Mouse (Mus musculus): ENCODE data around the gene Thg1l. TPM values are rescaled to one million over a fixed set of nuclear protein-coding genes. Genes with fewer than 3 reads are reported as not detected.

The Thg1l gene
- total RNA-seq, 1 experiment = 25.7 TPM

GRCm38 (mm10) chr11:45918836-45919235 is 36.5 kb downstream of the Thg1l start:
- H3K27ac ChIP-seq (ENCODE audit: insufficient read depth, low read depth, low read length, poor library complexity, severe bottlenecking) = no peak overlapping the region
- no peak overlapping the region for H3K4me3 ChIP-seq (ENCODE audit: insufficient read depth in 1 of 2, low read depth in 1 of 2, low read length in 2 of 2, poor library complexity in 1 of 2, severe bottlenecking in 1 of 2)
- TF ChIP-seq HCFC1 (IDR thresholded peaks at IDR 0.05; ENCODE audit: borderline replicate concordance, insufficient read depth, low read length) = no peak
- TF ChIP-seq CHD2 (IDR thresholded peaks at IDR 0.05; ENCODE audit: low read depth, low read length) = no peak
- no peak for TF ChIP-seq MAFK (IDR thresholded peaks at IDR 0.05; ENCODE audit: insufficient read depth, low read depth, low read length)
- TF ChIP-seq ZNF384 (IDR thresholded peaks at IDR 0.05; ENCODE audit: low read depth, low read length) = no peak
- no peak for TF ChIP-seq ZC3H11A (IDR thresholded peaks at IDR 0.05; ENCODE audit: borderline replicate concordance, low read depth, low read length)
- DNase-seq (ENCODE audit: low read depth, low spot score) = no peak
- H3K36me3 ChIP-seq (ENCODE audit: control insufficient read depth, insufficient read depth, low read length, poor library complexity, severe bottlenecking) = no peaks in the 10 kb centered on the region
- H3K9me3 ChIP-seq (ENCODE audit: control insufficient read depth, insufficient read depth, low read depth, low read length) = no peaks in the 10 kb centered on the region
- H3K9ac ChIP-seq (ENCODE audit: insufficient read depth, low read depth, low read length, poor library complexity, severe bottlenecking) = no peak overlapping the region
- H3K4me1 ChIP-seq (ENCODE audit: control insufficient read depth in 2 of 2, insufficient read depth in 2 of 2, low read length in 2 of 2, poor library complexity in 1 of 2) = peaks cover 3 to 8% of the 10 kb centered on the region in 2 experiments; a peak in 2 of 4 replicates
- in situ Hi-C loops (cut with MboI; ENCODE audit: low sequenced_read_pairs in 2 of 2, unreplicated experiment in 2 of 2) = no loop called here

- no peak overlapping the region for H3K9ac ChIP-seq (ENCODE audit: insufficient read depth, low read depth, low read length, poor library complexity, severe bottlenecking)
- peaks cover 3 to 8% of the 10 kb centered on the region in 2 experiments; a peak in 2 of 4 replicates for H3K4me1 ChIP-seq (ENCODE audit: control insufficient read depth in 2 of 2, insufficient read depth in 2 of 2, low read length in 2 of 2, poor library complexity in 1 of 2)
- no peaks in the 10 kb centered on the region for H3K9me3 ChIP-seq (ENCODE audit: control insufficient read depth, insufficient read depth, low read depth, low read length)
- H3K27ac ChIP-seq (ENCODE audit: insufficient read depth, low read depth, low read length, poor library complexity, severe bottlenecking) = no peak overlapping the region
- no peak for TF ChIP-seq MAFK (IDR thresholded peaks at IDR 0.05; ENCODE audit: insufficient read depth, low read depth, low read length)
- no peak for TF ChIP-seq CHD2 (IDR thresholded peaks at IDR 0.05; ENCODE audit: low read depth, low read length)
- TF ChIP-seq ZC3H11A (IDR thresholded peaks at IDR 0.05; ENCODE audit: borderline replicate concordance, low read depth, low read length) = no peak
- TF ChIP-seq ZNF384 (IDR thresholded peaks at IDR 0.05; ENCODE audit: low read depth, low read length) = no peak
- no peak for TF ChIP-seq HCFC1 (IDR thresholded peaks at IDR 0.05; ENCODE audit: borderline replicate concordance, insufficient read depth, low read length)
- H3K36me3 ChIP-seq (ENCODE audit: control insufficient read depth, insufficient read depth, low read length, poor library complexity, severe bottlenecking) = no peaks in the 10 kb centered on the region
- DNase-seq (ENCODE audit: low read depth, low spot score) = no peak
- H3K4me3 ChIP-seq (ENCODE audit: insufficient read depth in 1 of 2, low read depth in 1 of 2, low read length in 2 of 2, poor library complexity in 1 of 2, severe bottlenecking in 1 of 2) = no peak overlapping the region
- in situ Hi-C loops (cut with MboI; ENCODE audit: low sequenced_read_pairs in 2 of 2, unreplicated experiment in 2 of 2) = no loop called here
Observed at GRCm38 (mm10) chr11:45918018-45918417, 37.3 kb downstream of the Thg1l start.

- TF ChIP-seq ZNF384 (IDR thresholded peaks at IDR 0.05; ENCODE audit: low read depth, low read length) = no peak
- TF ChIP-seq MAFK (IDR thresholded peaks at IDR 0.05; ENCODE audit: insufficient read depth, low read depth, low read length) = no peak
- no peak for TF ChIP-seq ZC3H11A (IDR thresholded peaks at IDR 0.05; ENCODE audit: borderline replicate concordance, low read depth, low read length)
- TF ChIP-seq CHD2 (IDR thresholded peaks at IDR 0.05; ENCODE audit: low read depth, low read length) = no peak
- no peak for TF ChIP-seq HCFC1 (IDR thresholded peaks at IDR 0.05; ENCODE audit: borderline replicate concordance, insufficient read depth, low read length)
- Histone ChIP-seq H3K4me1 (ENCODE audit: control insufficient read depth in 2 of 2, insufficient read depth in 2 of 2, low read length in 2 of 2, poor library complexity in 1 of 2) (peaks cover 3 to 6% of the 10 kb centered on the region in 2 experiments; a peak in 2 of 4 replicates), H3K4me3 (ENCODE audit: insufficient read depth in 1 of 2, low read depth in 1 of 2, low read length in 2 of 2, poor library complexity in 1 of 2, severe bottlenecking in 1 of 2) (no peak overlapping the region), H3K9me3 (ENCODE audit: control insufficient read depth, insufficient read depth, low read depth, low read length) (no peaks in the 10 kb centered on the region), H3K27ac (ENCODE audit: insufficient read depth, low read depth, low read length, poor library complexity, severe bottlenecking) (no peak overlapping the region), H3K9ac (ENCODE audit: insufficient read depth, low read depth, low read length, poor library complexity, severe bottlenecking) (no peak overlapping the region), H3K36me3 (ENCODE audit: control insufficient read depth, insufficient read depth, low read length, poor library complexity, severe bottlenecking) (peaks cover 6% of the 10 kb centered on the region; the same call in 1 of the 2 replicates)
- DNase-seq (ENCODE audit: low read depth, low spot score) = no peak
- in situ Hi-C loops (cut with MboI; ENCODE audit: low sequenced_read_pairs in 2 of 2, unreplicated experiment in 2 of 2) = no loop called here
Observed at GRCm38 (mm10) chr11:45916196-45916595, 39.1 kb downstream of the Thg1l start.

- H3K4me1 ChIP-seq (ENCODE audit: control insufficient read depth in 2 of 2, insufficient read depth in 2 of 2, low read length in 2 of 2, poor library complexity in 1 of 2) = no peaks in the 10 kb centered on the region
- no peak overlapping the region for H3K4me3 ChIP-seq (ENCODE audit: insufficient read depth in 1 of 2, low read depth in 1 of 2, low read length in 2 of 2, poor library complexity in 1 of 2, severe bottlenecking in 1 of 2)
- TF ChIP-seq CHD2 (IDR thresholded peaks at IDR 0.05; ENCODE audit: low read depth, low read length) (no peak), ZC3H11A (IDR thresholded peaks at IDR 0.05; ENCODE audit: borderline replicate concordance, low read depth, low read length) (no peak), ZNF384 (IDR thresholded peaks at IDR 0.05; ENCODE audit: low read depth, low read length) (no peak), MAFK (IDR thresholded peaks at IDR 0.05; ENCODE audit: insufficient read depth, low read depth, low read length) (no peak), HCFC1 (IDR thresholded peaks at IDR 0.05; ENCODE audit: borderline replicate concordance, insufficient read depth, low read length) (no peak)
- no peak for DNase-seq (ENCODE audit: low read depth, low spot score)
- H3K9me3 ChIP-seq (ENCODE audit: control insufficient read depth, insufficient read depth, low read depth, low read length) = no peaks in the 10 kb centered on the region
- H3K36me3 ChIP-seq (ENCODE audit: control insufficient read depth, insufficient read depth, low read length, poor library complexity, severe bottlenecking) = peaks cover 27% of the 10 kb centered on the region
- no peak overlapping the region for H3K27ac ChIP-seq (ENCODE audit: insufficient read depth, low read depth, low read length, poor library complexity, severe bottlenecking)
- in situ Hi-C loops (cut with MboI; ENCODE audit: low sequenced_read_pairs in 2 of 2, unreplicated experiment in 2 of 2) = no loop called here
- no peak overlapping the region for H3K9ac ChIP-seq (ENCODE audit: insufficient read depth, low read depth, low read length, poor library complexity, severe bottlenecking)
Observed at GRCm38 (mm10) chr11:45910701-45911100, 44.6 kb downstream of the Thg1l start.

GRCm38 (mm10) chr11:45908894-45909293 is 46.4 kb downstream of the Thg1l start:
- Histone ChIP-seq H3K9me3 (ENCODE audit: control insufficient read depth, insufficient read depth, low read depth, low read length) (no peaks in the 10 kb centered on the region), H3K27ac (ENCODE audit: insufficient read depth, low read depth, low read length, poor library complexity, severe bottlenecking) (no peak overlapping the region), H3K4me1 (ENCODE audit: control insufficient read depth in 2 of 2, insufficient read depth in 2 of 2, low read length in 2 of 2, poor library complexity in 1 of 2) (no peaks in the 10 kb centered on the region), H3K36me3 (ENCODE audit: control insufficient read depth, insufficient read depth, low read length, poor library complexity, severe bottlenecking) (peaks cover 29% of the 10 kb centered on the region), H3K4me3 (ENCODE audit: insufficient read depth in 1 of 2, low read depth in 1 of 2, low read length in 2 of 2, poor library complexity in 1 of 2, severe bottlenecking in 1 of 2) (no peak overlapping the region), H3K9ac (ENCODE audit: insufficient read depth, low read depth, low read length, poor library complexity, severe bottlenecking) (no peak overlapping the region)
- in situ Hi-C loops (cut with MboI; ENCODE audit: low sequenced_read_pairs in 2 of 2, unreplicated experiment in 2 of 2) = no loop called here
- TF ChIP-seq HCFC1 (IDR thresholded peaks at IDR 0.05; ENCODE audit: borderline replicate concordance, insufficient read depth, low read length) = no peak
- no peak for TF ChIP-seq MAFK (IDR thresholded peaks at IDR 0.05; ENCODE audit: insufficient read depth, low read depth, low read length)
- no peak for DNase-seq (ENCODE audit: low read depth, low spot score)
